Mouse (Mus musculus): ENCODE measurements around the gene Pfdn6. TPM values are rescaled to one million over a fixed set of nuclear protein-coding genes. Genes with fewer than 3 reads are reported as not detected.
"Not testable (repeated sequence)": the region's sequence is repeated elsewhere in the genome, so short reads cannot be mapped to it uniquely, and the experiment has no call there.

The Pfdn6 gene
- total RNA-seq, 1 experiment from 2014 or later: 128 TPM

- no peak for ATAC-seq (replicated peaks; ENCODE audit: low read depth, poor library complexity, severe bottlenecking)
Observed at GRCm38 (mm10) chr17:33902491-33902890, 37.7 kb downstream of the Pfdn6 start.

GRCm38 (mm10) chr17:33902079-33902478, 38.1 kb downstream of the Pfdn6 start:
- ATAC-seq (replicated peaks; ENCODE audit: low read depth, poor library complexity, severe bottlenecking): no peak

GRCm38 (mm10) chr17:33901653-33902052, 38.5 kb downstream of the Pfdn6 start:
- no peak for ATAC-seq (replicated peaks; ENCODE audit: low read depth, poor library complexity, severe bottlenecking)

- ATAC-seq (replicated peaks; ENCODE audit: low read depth, poor library complexity, severe bottlenecking): no peak
Observed at GRCm38 (mm10) chr17:33900989-33901314, 39.2 kb downstream of the Pfdn6 start.

GRCm38 (mm10) chr17:33900281-33900988, 39.7 kb downstream of the Pfdn6 start:
- ATAC-seq (replicated peaks; ENCODE audit: low read depth, poor library complexity, severe bottlenecking): no peak

- ATAC-seq (replicated peaks; ENCODE audit: low read depth, poor library complexity, severe bottlenecking): peak; percentile 52; the same call in 1 of the 2 replicates
Observed at GRCm38 (mm10) chr17:33899642-33900041, 40.5 kb downstream of the Pfdn6 start.

- not testable (repeated sequence) for ATAC-seq (replicated peaks; ENCODE audit: low read depth, poor library complexity, severe bottlenecking)
Observed at GRCm38 (mm10) chr17:33898193-33898592, 42.0 kb downstream of the Pfdn6 start.

- peak; percentile 66 for ATAC-seq (replicated peaks; ENCODE audit: low read depth, poor library complexity, severe bottlenecking)
Observed at GRCm38 (mm10) chr17:33897114-33897794, 42.9 kb downstream of the Pfdn6 start.

GRCm38 (mm10) chr17:33893011-33893410, 47.1 kb downstream of the Pfdn6 start:
- not testable (repeated sequence) for ATAC-seq (replicated peaks; ENCODE audit: low read depth, poor library complexity, severe bottlenecking)

- no peak for ATAC-seq (replicated peaks; ENCODE audit: low read depth, poor library complexity, severe bottlenecking)
Observed at GRCm38 (mm10) chr17:33892429-33892828, 47.7 kb downstream of the Pfdn6 start.

GRCm38 (mm10) chr17:33891892-33892291, 48.3 kb downstream of the Pfdn6 start:
- ATAC-seq (replicated peaks; ENCODE audit: low read depth, poor library complexity, severe bottlenecking): not testable (repeated sequence)

- ATAC-seq (replicated peaks; ENCODE audit: low read depth, poor library complexity, severe bottlenecking): no peak
Observed at GRCm38 (mm10) chr17:33891357-33891756, 48.8 kb downstream of the Pfdn6 start.

- ATAC-seq (replicated peaks; ENCODE audit: low read depth, poor library complexity, severe bottlenecking): peak; percentile 99
Observed at GRCm38 (mm10) chr17:33890533-33891059, 49.5 kb downstream of the Pfdn6 start, which contains the start of gene Kifc1. TSS of gene Kifc1 (minus strand) at chr17:33890661.

- not testable (repeated sequence) for ATAC-seq (replicated peaks; ENCODE audit: low read depth, poor library complexity, severe bottlenecking)
Observed at GRCm38 (mm10) chr17:33889941-33890532, 50.1 kb downstream of the Pfdn6 start.

Other genes with a start within 250 kb of the Pfdn6 start
- 31.5 and 35.0 TPM in 2 replicates for gene March2, start 221.7 kb downstream of the Pfdn6 start, total RNA-seq (2017)
- 42.5 and 65.0 TPM in 2 replicates for gene Rab11b, start 179.8 kb downstream of the Pfdn6 start, total RNA-seq (2017)
- 5.9 and 14.2 TPM in 2 replicates for gene Angptl4, start 158.5 kb downstream of the Pfdn6 start, total RNA-seq (2017)
- 4.6 and 5.5 TPM in 2 replicates for gene Kank3, start 129.8 kb downstream of the Pfdn6 start, total RNA-seq (2017)
- gene Rps28, start 115.8 kb downstream of the Pfdn6 start, total RNA-seq (2017): 2,900 and 3,215 TPM in 2 replicates
- gene Ndufa7, start 115.8 kb downstream of the Pfdn6 start, total RNA-seq (2017): 107 and 132 TPM in 2 replicates
- gene Cd320, start 97.3 kb downstream of the Pfdn6 start, total RNA-seq (2017): 9.5 and 20.2 TPM in 2 replicates
- gene Gm7029, start 66.5 kb downstream of the Pfdn6 start, total RNA-seq (2017): not detected in 2 replicates
- 29.6 and 37.5 TPM in 2 replicates for gene Kifc1, start 49.7 kb downstream of the Pfdn6 start, total RNA-seq (2017)
- 1.2 and 1.5 TPM in 2 replicates for gene Platr17, start 35.2 kb downstream of the Pfdn6 start, total RNA-seq (2017)
- 24.1 and 44.4 TPM in 2 replicates for gene Daxx, start 30.9 kb downstream of the Pfdn6 start, total RNA-seq (2017)
- 42.2 and 56.4 TPM in 2 replicates for gene Tapbp, start 24.4 kb downstream of the Pfdn6 start, total RNA-seq (2017)
- 16.6 and 24.1 TPM in 2 replicates for gene Zbtb22, start 24.4 kb downstream of the Pfdn6 start, total RNA-seq (2017)
- gene Rgl2, start 10.8 kb downstream of the Pfdn6 start, total RNA-seq (2017): 21.2 and 22.5 TPM in 2 replicates
- gene Wdr46, start 317 bp upstream of the Pfdn6 start, total RNA-seq (2017): 50.0 and 62.5 TPM in 2 replicates
- gene B3galt4, start 11.1 kb upstream of the Pfdn6 start, total RNA-seq (2017): 2.6 and 2.7 TPM in 2 replicates
- gene Vps52, start 15.5 kb upstream of the Pfdn6 start, total RNA-seq (2017): 13.0 and 16.4 TPM in 2 replicates
- 1,549 and 1,746 TPM in 2 replicates for gene Rps18, start 15.7 kb upstream of the Pfdn6 start, total RNA-seq (2017)
- gene H2-K1, start 60.0 kb upstream of the Pfdn6 start, total RNA-seq (2017): 983 and 1,076 TPM in 2 replicates
- gene Ring1, start 84.3 kb upstream of the Pfdn6 start, total RNA-seq (2017): 11.9 and 12.8 TPM in 2 replicates
- 43.8 and 60.6 TPM in 2 replicates for gene H2-Ke6, start 87.7 kb upstream of the Pfdn6 start, total RNA-seq (2017)
- gene Slc39a7, start 91.3 kb upstream of the Pfdn6 start, total RNA-seq (2017): 70.5 and 100 TPM in 2 replicates
- 34.1 and 36.3 TPM in 2 replicates for gene Rxrb, start 91.5 kb upstream of the Pfdn6 start, total RNA-seq (2017)
- 4.1 and 10.4 TPM in 2 replicates for gene Col11a2, start 99.1 kb upstream of the Pfdn6 start, total RNA-seq (2017)
- 7.8 and 10.5 TPM in 2 replicates for gene H2-Oa, start 152.0 kb upstream of the Pfdn6 start, total RNA-seq (2017)
- 90.2 and 104 TPM in 2 replicates for gene H2-DMa, start 179.2 kb upstream of the Pfdn6 start, total RNA-seq (2017)
- gene Brd2, start 182.3 kb upstream of the Pfdn6 start, total RNA-seq (2017): 347 and 388 TPM in 2 replicates
- gene H2-DMb2, start 203.0 kb upstream of the Pfdn6 start, total RNA-seq (2017): 3.3 and 5.5 TPM in 2 replicates
- gene H2-DMb1, start 212.7 kb upstream of the Pfdn6 start, total RNA-seq (2017): 31.9 and 35.1 TPM in 2 replicates
- gene Tap1, start 247.2 kb upstream of the Pfdn6 start, total RNA-seq (2017): 77.8 and 120 TPM in 2 replicates
- 75.3 and 119 TPM in 2 replicates for gene Psmb9, start 247.4 kb upstream of the Pfdn6 start, total RNA-seq (2017)

Measured in common myeloid progenitor, adult 5-6 weeks (primary cell).